Mouse (Mus musculus) limb, embryonic 11.5 days (tissue): Measurements from ENCODE around the gene Grk5. TPM values are rescaled to one million over a fixed set of nuclear protein-coding genes. Genes with fewer than 3 reads are reported as not detected.

Experiments
- ATAC-seq: fragments of 200-750 bp; cut with Nextera tagmentation; 2 replicates; pipeline ENCODE4 v1.8.0; 2017; ENCODE audit warnings: low read depth; ENCODE audit not compliant: insufficient number of reproducible peaks, low FRiP score, low TSS enrichment
- DNase-seq: peaks from one replicate; pipeline ENCODE4 v3.0.0-alpha.2; 2015; ENCODE audit warnings: low spot score
- H3K27ac ChIP-seq: fragments of 300-500 bp; sonication (generic); replicated peaks from 2 replicates; pipeline ENCODE4 v1.5.1; 2014; ENCODE audit warnings: low read depth, mild to moderate bottlenecking, low read length
- H3K27me3 ChIP-seq: fragments of 300-500 bp; sonication (generic); 2 replicates; pipeline ENCODE4 v1.6.1; 2014; ENCODE audit warnings: mild to moderate bottlenecking, low read length, mixed read lengths; ENCODE audit not compliant: control insufficient read depth, insufficient read depth
- H3K36me3 ChIP-seq: fragments of 300-500 bp; sonication (generic); 2 replicates; pipeline ENCODE4 v1.6.1; 2014; ENCODE audit warnings: mild to moderate bottlenecking, low read length, moderate library complexity, mixed read lengths; ENCODE audit not compliant: control insufficient read depth, insufficient read depth
- H3K4me1 ChIP-seq: fragments of 300-500 bp; sonication (generic); 2 replicates; pipeline ENCODE4 v1.6.1; 2014; ENCODE audit warnings: low read length, mixed read lengths; ENCODE audit not compliant: control insufficient read depth, insufficient read depth
- H3K4me2 ChIP-seq: fragments of 300-500 bp; sonication (generic); 2 replicates; pipeline ENCODE4 v1.6.1; 2014; ENCODE audit warnings: low read depth, mild to moderate bottlenecking, moderate library complexity; ENCODE audit not compliant: severe bottlenecking
- H3K4me3 ChIP-seq: fragments of 300-500 bp; sonication (generic); 2 replicates; pipeline ENCODE4 v1.5.1; 2014; ENCODE audit warnings: low read depth, low read length
- H3K9ac ChIP-seq: fragments of 300-500 bp; sonication (generic); 2 replicates; pipeline ENCODE4 v1.6.1; 2014; ENCODE audit warnings: mild to moderate bottlenecking, low read length
- H3K9me3 ChIP-seq: fragments of 300-500 bp; sonication (generic); 2 replicates; pipeline ENCODE4 v1.6.1; 2016; ENCODE audit warnings: low read length; ENCODE audit not compliant: control insufficient read depth
- WGBS: fragments of 180-500 bp; shearing (Covaris S2); extraction: QIAGEN DNeasy Blood & Tissue Kit; methylation state at CpG from one replicate; pipeline ENCODE4 v1.1.7; 2014; 5-methylcytosine and 5-hydroxymethylcytosine counted together
- polyA plus RNA-seq: library from polyadenylated mRNA; unstranded; fragments of >200 nt; fragmentation: Nextera tagmentation; extraction: Ambion mirVana; gene quantifications from 2 replicates; pipeline ENCODE4 v1.2.1, GENCODE M21; 2014

The Grk5 gene
- polyA plus RNA-seq, 1 experiment from 2014 or later, result 2.0 TPM

DNA sequence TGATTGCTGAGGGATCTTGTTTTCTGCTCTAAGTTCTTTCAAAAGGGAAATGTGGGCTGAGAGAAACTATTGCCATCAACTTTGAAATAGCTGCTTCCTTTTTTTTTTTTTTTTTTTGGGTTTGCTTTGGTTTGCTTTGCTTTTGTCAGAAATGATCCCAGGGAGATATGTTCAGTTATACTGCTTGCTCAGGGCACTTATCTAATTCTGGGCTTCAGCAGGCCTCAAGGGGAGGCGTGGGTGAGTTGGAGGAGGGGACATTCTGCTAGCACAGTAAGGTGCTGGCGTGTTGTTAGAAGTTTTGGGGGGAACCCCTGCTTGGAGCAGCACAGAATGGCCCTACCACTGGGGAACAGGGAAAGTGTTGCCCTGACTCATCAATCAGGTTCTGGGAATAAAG is 110.1 kb downstream of the Grk5 start:
- Histone ChIP-seq H3K4me3 (no peak overlapping the region), H3K4me1 (no peaks in the 10 kb centered on the region), H3K9ac (no peak overlapping the region), H3K36me3 (no peaks in the 10 kb centered on the region), H3K27me3 (no peaks in the 10 kb centered on the region), H3K27ac (no peak overlapping the region), H3K9me3 (no peaks in the 10 kb centered on the region), H3K4me2 (no peak overlapping the region)
- 60% methylated on average over 2 of the region's 2 CpGs for WGBS
- DNase-seq, result no peak
- no peak for ATAC-seq

- ATAC-seq (no peak), DNase-seq (no peak)
- H3K4me3 ChIP-seq, result no peak overlapping the region
- WGBS, result 95% methylated on average over 2 of the region's 2 CpGs
- H3K36me3 ChIP-seq, result no peaks in the 10 kb centered on the region
- no peaks in the 10 kb centered on the region for H3K27me3 ChIP-seq
- no peak overlapping the region for H3K27ac ChIP-seq
- no peak overlapping the region for H3K4me2 ChIP-seq
- H3K4me1 ChIP-seq, result no peaks in the 10 kb centered on the region
- no peak overlapping the region for H3K9ac ChIP-seq
- no peaks in the 10 kb centered on the region for H3K9me3 ChIP-seq
These were observed 111.4 kb downstream of the Grk5 start for GRCm38 (mm10) chr19:61000958-61001357.

DNA sequence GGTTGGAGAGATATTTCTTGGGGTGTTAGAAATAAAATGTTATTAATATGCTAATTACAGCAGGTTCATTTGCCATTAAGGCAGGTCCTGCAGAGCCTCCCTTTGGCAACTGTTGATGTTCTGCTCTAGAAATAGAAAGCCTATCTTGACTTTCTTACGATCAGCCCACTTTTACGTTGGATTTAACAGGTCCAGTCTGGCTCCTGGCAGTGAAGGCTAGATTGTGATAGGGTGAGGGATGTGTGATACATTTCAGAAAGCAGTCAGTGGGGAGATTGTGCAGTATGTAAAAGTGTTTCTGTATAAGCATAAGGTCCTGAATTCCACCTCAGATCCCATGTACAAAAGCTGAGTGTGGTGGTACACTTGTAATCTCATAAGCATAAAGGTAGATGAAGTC is 119.7 kb downstream of the Grk5 start:
- H3K4me2 ChIP-seq, result no peak overlapping the region
- ATAC-seq, result no peak
- H3K27ac ChIP-seq, result no peak overlapping the region
- DNase-seq, result no peak
- H3K9ac ChIP-seq, result no peak overlapping the region
- 88% methylated on average over 2 of the region's 2 CpGs for WGBS
- H3K4me3 ChIP-seq, result no peak overlapping the region
- H3K4me1 ChIP-seq, result no peaks in the 10 kb centered on the region
- no peaks in the 10 kb centered on the region for H3K27me3 ChIP-seq
- no peaks in the 10 kb centered on the region for H3K9me3 ChIP-seq
- no peaks in the 10 kb centered on the region for H3K36me3 ChIP-seq

DNA sequence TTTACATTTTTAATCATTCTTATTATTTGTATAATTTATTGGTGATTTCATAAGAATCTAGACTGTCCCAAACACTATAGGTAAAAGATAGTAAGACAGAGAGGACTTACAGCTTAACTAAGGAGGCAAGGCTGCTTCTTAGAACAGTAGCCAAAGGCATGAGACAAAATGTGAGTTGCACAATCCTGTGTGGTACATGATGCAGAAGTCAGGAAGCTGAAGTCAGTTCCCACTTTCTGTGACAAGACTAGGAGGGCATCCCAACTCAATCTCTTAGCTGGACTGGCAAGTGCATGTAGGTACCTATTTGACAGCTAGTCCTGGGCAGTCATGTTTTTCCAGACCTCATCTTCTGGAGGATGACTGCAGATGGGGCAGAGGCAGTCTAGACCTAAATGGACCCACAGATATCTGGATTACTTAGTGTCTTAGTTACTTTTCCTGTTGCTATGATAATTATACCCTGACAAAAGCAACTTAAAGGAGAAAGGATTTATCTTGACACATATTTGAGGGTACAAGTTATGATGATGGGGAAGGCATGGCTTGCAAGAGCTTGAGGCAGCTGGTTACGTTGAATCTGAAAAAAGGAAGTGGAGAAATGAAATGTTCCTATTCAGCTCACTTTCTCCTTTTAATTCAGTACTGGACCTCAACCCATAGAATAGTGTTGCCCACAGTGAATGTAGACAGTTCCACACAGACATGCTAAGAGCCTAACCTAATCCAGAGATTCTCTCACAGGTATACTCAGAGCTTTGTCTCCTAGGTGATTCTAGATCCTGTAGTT is 128.1 kb downstream of the Grk5 start:
- Histone ChIP-seq H3K36me3 (no peaks in the 10 kb centered on the region), H3K4me2 (no peak overlapping the region), H3K27ac (no peak overlapping the region), H3K4me1 (no peaks in the 10 kb centered on the region), H3K4me3 (no peak overlapping the region), H3K9ac (no peak overlapping the region), H3K9me3 (no peaks in the 10 kb centered on the region), H3K27me3 (no peaks in the 10 kb centered on the region)
- WGBS, result 82% methylated on average over 1 of the region's 1 CpGs
- ATAC-seq (no peak), DNase-seq (no peak)

GRCm38 (mm10) chr19:61021502-61021901 is 132.0 kb downstream of the Grk5 start:
- WGBS, result 65% methylated on average over 2 of the region's 2 CpGs
- no peak for DNase-seq
- H3K27ac ChIP-seq, result no peak overlapping the region

GRCm38 (mm10) chr19:61021939-61022566 is 132.5 kb downstream of the Grk5 start:
- H3K9ac ChIP-seq, result no peak overlapping the region
- no peaks in the 10 kb centered on the region for H3K36me3 ChIP-seq
- 70% methylated on average over 3 of the region's 3 CpGs for WGBS
- no peaks in the 10 kb centered on the region for H3K27me3 ChIP-seq
- DNase-seq (no peak), ATAC-seq (no peak)
- no peak overlapping the region for H3K4me3 ChIP-seq
- H3K27ac ChIP-seq, result no peak overlapping the region
- no peaks in the 10 kb centered on the region for H3K9me3 ChIP-seq
- H3K4me2 ChIP-seq, result no peak overlapping the region
- H3K4me1 ChIP-seq, result no peaks in the 10 kb centered on the region

More at GRCm38 (mm10) chr19:61021502-61021901, 132.0 kb downstream of the Grk5 start:
- H3K4me3 ChIP-seq, result no peak overlapping the region
- H3K9ac ChIP-seq, result no peak overlapping the region
- H3K4me2 ChIP-seq, result no peak overlapping the region
- H3K27me3 ChIP-seq, result no peaks in the 10 kb centered on the region
- H3K9me3 ChIP-seq, result no peaks in the 10 kb centered on the region
- no peaks in the 10 kb centered on the region for H3K4me1 ChIP-seq
- ATAC-seq, result no peak
- no peaks in the 10 kb centered on the region for H3K36me3 ChIP-seq

GRCm38 (mm10) chr19:61031570-61031969 is 142.0 kb downstream of the Grk5 start:
- Histone ChIP-seq H3K4me2 (no peak overlapping the region), H3K4me1 (no peaks in the 10 kb centered on the region), H3K9me3 (no peaks in the 10 kb centered on the region), H3K36me3 (no peaks in the 10 kb centered on the region), H3K27ac (no peak overlapping the region), H3K9ac (no peak overlapping the region), H3K27me3 (no peaks in the 10 kb centered on the region), H3K4me3 (no peak overlapping the region)
- DNase-seq, result no peak
- no peak for ATAC-seq
- WGBS, result 94% methylated on average over 2 of the region's 2 CpGs

GRCm38 (mm10) chr19:61039151-61039550 is 149.6 kb downstream of the Grk5 start:
- Histone ChIP-seq H3K4me2 (no peak overlapping the region), H3K36me3 (no peaks in the 10 kb centered on the region), H3K4me1 (no peaks in the 10 kb centered on the region), H3K4me3 (no peak overlapping the region), H3K27me3 (no peaks in the 10 kb centered on the region), H3K27ac (no peak overlapping the region), H3K9ac (no peak overlapping the region), H3K9me3 (no peaks in the 10 kb centered on the region)
- no peak for DNase-seq
- no peak for ATAC-seq
